Mouse (Mus musculus): ENCODE results near the gene Qtrt2. TPM values are rescaled to one million over a fixed set of nuclear protein-coding genes. Genes with fewer than 3 reads are reported as not detected.

Gene Qtrt2
- polyA plus RNA-seq, 1 experiment from 2014 or later = 22.8 TPM

DNA sequence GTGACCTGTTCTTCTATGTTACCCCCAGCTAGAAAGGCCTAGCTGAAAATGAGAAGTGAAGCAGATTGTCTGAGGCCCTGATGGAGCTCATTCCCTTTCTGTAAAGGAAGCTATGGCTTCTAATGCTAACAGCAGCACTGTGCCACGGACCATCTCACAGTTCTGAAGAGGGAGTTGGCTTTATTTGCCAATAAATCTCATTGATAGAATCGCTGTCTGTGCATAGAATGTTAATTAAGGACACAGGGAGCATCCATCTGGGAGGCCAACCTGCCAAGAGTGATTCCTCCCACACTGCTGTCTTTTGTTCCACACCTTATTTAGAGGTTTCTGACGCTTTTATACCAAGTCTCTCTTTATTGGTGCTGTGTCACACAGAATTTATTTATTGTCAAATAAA lies 4.9 kb upstream of the Qtrt2 start:
- H3K4me1 ChIP-seq (replicated peaks; ENCODE audit: insufficient read depth, low read length) = no peaks in the 10 kb centered on the region
- H3K27ac ChIP-seq = no peak overlapping the region
- no peak overlapping the region for H3K4me3 ChIP-seq (replicated peaks; ENCODE audit: low read depth, low read length)
- peak; percentile 77 for DNase-seq (ENCODE audit: low spot score)
- no peaks in the 10 kb centered on the region for H3K27me3 ChIP-seq (ENCODE audit: insufficient read depth, low read length)
- 35% methylated on average over 3 of the region's 3 CpGs for WGBS
- H3K9me3 ChIP-seq (replicated peaks; ENCODE audit: low read length) = no peaks in the 10 kb centered on the region
- ATAC-seq (replicated peaks; ENCODE audit: low FRiP score, low read depth) = no peak
- TF ChIP-seq CTCF (IDR thresholded peaks at IDR 0.05; ENCODE audit: low read depth) = no peak
- H3K9ac ChIP-seq (ENCODE audit: low read depth, low read length) = no peak overlapping the region
- H3K4me2 ChIP-seq (ENCODE audit: low read length) = no peak overlapping the region
- H3K36me3 ChIP-seq (ENCODE audit: insufficient read depth, low read length) = no peaks in the 10 kb centered on the region

DNA sequence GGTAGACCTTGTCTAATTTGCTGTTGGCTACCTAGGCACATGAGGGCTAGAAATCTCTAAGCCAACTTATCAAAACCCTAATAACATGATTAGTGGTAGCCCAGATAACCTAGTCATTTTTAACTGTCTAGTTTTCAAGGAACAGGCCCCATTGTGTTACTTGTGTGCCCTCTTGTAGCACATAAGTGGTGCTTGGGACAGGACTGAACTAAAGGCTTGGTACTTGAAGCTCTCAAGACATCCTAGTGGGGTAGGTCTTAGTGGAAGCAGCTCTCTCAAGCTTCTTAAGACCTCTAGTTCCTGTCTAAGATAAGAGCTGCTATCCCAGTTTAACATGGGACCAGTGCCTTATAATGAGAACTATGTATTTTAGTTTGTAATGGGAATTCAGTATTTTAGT lies 4.0 kb upstream of the Qtrt2 start:
- TF ChIP-seq CTCF (IDR thresholded peaks at IDR 0.05; ENCODE audit: low read depth) = no peak
- Histone ChIP-seq H3K36me3 (ENCODE audit: insufficient read depth, low read length) (no peaks in the 10 kb centered on the region), H3K27me3 (ENCODE audit: insufficient read depth, low read length) (no peaks in the 10 kb centered on the region), H3K4me2 (ENCODE audit: low read length) (no peak overlapping the region), H3K4me3 (replicated peaks; ENCODE audit: low read depth, low read length) (no peak overlapping the region), H3K9me3 (replicated peaks; ENCODE audit: low read length) (no peaks in the 10 kb centered on the region), H3K27ac (no peak overlapping the region), H3K4me1 (replicated peaks; ENCODE audit: insufficient read depth, low read length) (no peaks in the 10 kb centered on the region), H3K9ac (ENCODE audit: low read depth, low read length) (no peak overlapping the region)
- ATAC-seq (replicated peaks; ENCODE audit: low FRiP score, low read depth) (no peak), DNase-seq (ENCODE audit: low spot score) (no peak)

DNA sequence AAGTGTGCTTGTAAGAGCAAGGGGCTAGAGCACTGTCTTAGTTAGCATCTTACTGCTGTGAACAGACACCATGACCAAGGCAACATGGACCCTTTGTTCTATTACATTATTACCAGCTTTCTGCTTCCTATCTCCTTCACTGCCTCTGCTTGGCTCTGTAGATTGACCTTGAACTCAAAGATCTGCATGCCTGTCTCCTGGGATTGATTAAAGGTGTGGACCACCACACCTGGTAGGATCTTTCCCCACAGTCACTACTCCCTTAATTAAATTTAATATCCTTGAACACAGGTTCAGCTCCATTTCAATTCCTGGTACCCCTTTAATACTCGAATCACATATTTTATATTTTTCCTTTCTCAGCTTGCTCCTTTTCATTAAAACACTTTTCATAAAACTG lies 763 bp downstream of the Qtrt2 start:
- H3K9ac ChIP-seq (ENCODE audit: low read depth, low read length) = no peak overlapping the region

DNA sequence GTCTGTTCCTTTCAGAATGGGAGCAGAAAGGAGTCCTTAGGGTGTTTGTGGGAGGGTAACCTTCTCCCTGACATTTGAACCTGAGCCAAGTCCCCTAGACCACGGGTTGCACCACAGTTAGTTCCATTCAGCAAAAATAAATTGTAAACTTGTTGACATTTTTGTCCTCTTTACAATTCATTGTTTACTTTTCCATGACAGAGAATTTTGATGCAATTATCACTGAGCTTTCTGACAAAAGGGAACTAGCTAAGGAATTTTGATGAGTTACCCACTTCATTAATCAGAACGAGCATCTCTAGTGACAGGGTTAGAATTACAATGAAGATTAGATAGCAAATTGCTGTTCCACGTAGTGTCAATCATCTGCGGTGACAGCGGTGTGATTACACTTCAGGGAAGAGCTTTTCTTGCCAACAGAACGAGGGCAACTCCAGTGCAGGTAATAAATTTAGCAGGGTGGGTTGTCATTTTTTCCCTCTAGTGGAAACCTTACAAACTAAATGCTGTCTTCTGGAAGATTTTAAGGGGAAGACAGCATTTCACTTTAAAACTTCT lies 1.5 kb downstream of the Qtrt2 start:
- H3K36me3 ChIP-seq (ENCODE audit: insufficient read depth, low read length) = no peaks in the 10 kb centered on the region
- TF ChIP-seq CTCF (IDR thresholded peaks at IDR 0.05; ENCODE audit: low read depth) = no peak
- no peaks in the 10 kb centered on the region for H3K9me3 ChIP-seq (replicated peaks; ENCODE audit: low read length)
- ATAC-seq (replicated peaks; ENCODE audit: low FRiP score, low read depth) (no peak), DNase-seq (ENCODE audit: low spot score) (peak; percentile 5)
- H3K4me3 ChIP-seq (replicated peaks; ENCODE audit: low read depth, low read length) = no peak overlapping the region
- no peaks in the 10 kb centered on the region for H3K4me1 ChIP-seq (replicated peaks; ENCODE audit: insufficient read depth, low read length)
- H3K27ac ChIP-seq = no peak overlapping the region
- no peak overlapping the region for H3K4me2 ChIP-seq (ENCODE audit: low read length)
- H3K27me3 ChIP-seq (ENCODE audit: insufficient read depth, low read length) = no peaks in the 10 kb centered on the region
- WGBS = 33% methylated on average over 6 of the region's 6 CpGs
- no peak overlapping the region for H3K9ac ChIP-seq (ENCODE audit: low read depth, low read length)

More for the DNA sequence above, 763 bp downstream of the Qtrt2 start:
- Histone ChIP-seq H3K4me2 (ENCODE audit: low read length) (no peak overlapping the region), H3K4me3 (replicated peaks; ENCODE audit: low read depth, low read length) (no peak overlapping the region), H3K36me3 (ENCODE audit: insufficient read depth, low read length) (no peaks in the 10 kb centered on the region), H3K4me1 (replicated peaks; ENCODE audit: insufficient read depth, low read length) (no peaks in the 10 kb centered on the region), H3K27me3 (ENCODE audit: insufficient read depth, low read length) (no peaks in the 10 kb centered on the region), H3K27ac (no peak overlapping the region), H3K9me3 (replicated peaks; ENCODE audit: low read length) (no peaks in the 10 kb centered on the region)
- TF ChIP-seq CTCF (IDR thresholded peaks at IDR 0.05; ENCODE audit: low read depth) = no peak
- WGBS = 79% methylated on average over 1 of the region's 1 CpGs
- DNase-seq (ENCODE audit: low spot score) (no peak), ATAC-seq (replicated peaks; ENCODE audit: low FRiP score, low read depth) (no peak)

DNA sequence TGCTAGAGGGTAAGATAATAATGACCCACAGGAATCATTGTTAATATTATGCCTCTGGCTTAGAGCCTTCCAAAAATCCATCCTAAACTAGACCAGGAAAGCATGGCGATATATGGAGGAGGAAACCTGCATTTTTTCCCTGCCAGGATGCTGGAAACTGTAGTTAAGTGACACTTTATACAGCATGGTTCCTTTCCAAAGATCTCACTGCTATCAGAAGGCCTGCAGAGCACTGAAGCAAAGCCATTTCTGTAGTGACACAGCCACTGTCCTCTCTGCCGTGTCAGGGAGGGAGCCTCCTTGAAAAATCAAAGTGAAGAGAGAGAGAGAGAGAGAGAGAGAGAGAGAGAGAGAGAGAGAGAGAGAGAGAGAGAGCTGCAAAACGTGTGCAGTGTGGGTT lies 4.0 kb downstream of the Qtrt2 start:
- no peak overlapping the region for H3K4me3 ChIP-seq (replicated peaks; ENCODE audit: low read depth, low read length)
- H3K9me3 ChIP-seq (replicated peaks; ENCODE audit: low read length) = no peaks in the 10 kb centered on the region
- no peaks in the 10 kb centered on the region for H3K27me3 ChIP-seq (ENCODE audit: insufficient read depth, low read length)
- no peak overlapping the region for H3K4me2 ChIP-seq (ENCODE audit: low read length)
- DNase-seq (ENCODE audit: low spot score) (peak; percentile 22), ATAC-seq (replicated peaks; ENCODE audit: low FRiP score, low read depth) (no peak)
- WGBS = 38% methylated on average over 3 of the region's 3 CpGs
- H3K36me3 ChIP-seq (ENCODE audit: insufficient read depth, low read length) = no peaks in the 10 kb centered on the region
- H3K9ac ChIP-seq (ENCODE audit: low read depth, low read length) = no peak overlapping the region
- H3K4me1 ChIP-seq (replicated peaks; ENCODE audit: insufficient read depth, low read length) = no peaks in the 10 kb centered on the region
- TF ChIP-seq CTCF (IDR thresholded peaks at IDR 0.05; ENCODE audit: low read depth) = no peak
- H3K27ac ChIP-seq = no peak overlapping the region

DNA sequence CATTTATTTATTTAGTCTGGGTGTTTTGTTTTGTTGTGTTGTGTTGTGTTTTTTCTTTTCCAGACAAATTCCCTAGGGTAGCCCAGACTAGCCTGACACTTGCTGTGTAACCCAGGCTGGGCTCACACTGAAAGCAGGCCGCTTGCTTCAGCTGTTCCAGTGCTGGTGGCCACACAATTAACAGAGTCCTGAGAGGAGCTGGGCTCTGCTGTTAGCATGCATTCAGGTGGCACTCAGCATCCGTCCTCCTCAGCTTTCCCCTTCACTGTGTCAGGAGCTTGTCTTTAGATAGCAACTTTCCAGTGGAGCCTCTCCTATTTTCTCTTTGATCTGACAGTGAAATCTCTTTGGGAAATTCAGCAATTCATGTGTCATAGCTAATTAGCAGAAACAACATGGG lies 4.6 kb downstream of the Qtrt2 start:
- no peak for TF ChIP-seq CTCF (IDR thresholded peaks at IDR 0.05; ENCODE audit: low read depth)
- no peaks in the 10 kb centered on the region for H3K9me3 ChIP-seq (replicated peaks; ENCODE audit: low read length)
- 79% methylated on average over 2 of the region's 2 CpGs for WGBS

DNA sequence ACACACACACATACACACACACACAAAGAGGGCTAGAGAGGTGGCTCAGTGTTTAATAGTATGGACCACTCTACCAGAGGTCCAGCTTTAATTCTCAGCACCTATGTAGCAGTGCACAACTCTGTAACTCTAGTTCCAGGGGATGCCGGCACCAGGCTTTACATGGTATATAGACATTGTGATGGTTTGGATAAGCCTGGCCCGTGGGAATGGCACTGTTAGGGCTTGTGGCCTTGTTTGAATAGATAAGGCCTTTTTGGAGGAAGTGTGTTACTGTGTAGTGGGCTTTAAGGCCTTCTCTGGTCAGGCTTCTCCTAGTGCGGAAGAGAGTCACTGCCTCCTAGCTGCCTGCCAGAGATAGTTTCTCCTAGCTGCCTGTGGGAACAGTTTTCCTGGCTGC lies 7.7 kb downstream of the Qtrt2 start:
- ATAC-seq (replicated peaks; ENCODE audit: low FRiP score, low read depth) (no peak), DNase-seq (ENCODE audit: low spot score) (no peak)
- Histone ChIP-seq H3K27ac (no peak overlapping the region), H3K9me3 (replicated peaks; ENCODE audit: low read length) (no peaks in the 10 kb centered on the region), H3K4me2 (ENCODE audit: low read length) (no peak overlapping the region), H3K4me3 (replicated peaks; ENCODE audit: low read depth, low read length) (no peak overlapping the region), H3K27me3 (ENCODE audit: insufficient read depth, low read length) (no peaks in the 10 kb centered on the region), H3K36me3 (ENCODE audit: insufficient read depth, low read length) (no peaks in the 10 kb centered on the region), H3K9ac (ENCODE audit: low read depth, low read length) (no peak overlapping the region), H3K4me1 (replicated peaks; ENCODE audit: insufficient read depth, low read length) (no peaks in the 10 kb centered on the region)
- TF ChIP-seq CTCF (IDR thresholded peaks at IDR 0.05; ENCODE audit: low read depth) = no peak
- WGBS = 91% methylated on average over 3 of the region's 3 CpGs

More for the DNA sequence above, 4.6 kb downstream of the Qtrt2 start:
- H3K27ac ChIP-seq = no peak overlapping the region
- H3K4me1 ChIP-seq (replicated peaks; ENCODE audit: insufficient read depth, low read length) = no peaks in the 10 kb centered on the region
- H3K27me3 ChIP-seq (ENCODE audit: insufficient read depth, low read length) = no peaks in the 10 kb centered on the region
- no peaks in the 10 kb centered on the region for H3K36me3 ChIP-seq (ENCODE audit: insufficient read depth, low read length)
- DNase-seq (ENCODE audit: low spot score) (no peak), ATAC-seq (replicated peaks; ENCODE audit: low FRiP score, low read depth) (no peak)
- H3K4me3 ChIP-seq (replicated peaks; ENCODE audit: low read depth, low read length) = no peak overlapping the region
- H3K9ac ChIP-seq (ENCODE audit: low read depth, low read length) = no peak overlapping the region
- H3K4me2 ChIP-seq (ENCODE audit: low read length) = no peak overlapping the region
